In the genomic region with DNA sequence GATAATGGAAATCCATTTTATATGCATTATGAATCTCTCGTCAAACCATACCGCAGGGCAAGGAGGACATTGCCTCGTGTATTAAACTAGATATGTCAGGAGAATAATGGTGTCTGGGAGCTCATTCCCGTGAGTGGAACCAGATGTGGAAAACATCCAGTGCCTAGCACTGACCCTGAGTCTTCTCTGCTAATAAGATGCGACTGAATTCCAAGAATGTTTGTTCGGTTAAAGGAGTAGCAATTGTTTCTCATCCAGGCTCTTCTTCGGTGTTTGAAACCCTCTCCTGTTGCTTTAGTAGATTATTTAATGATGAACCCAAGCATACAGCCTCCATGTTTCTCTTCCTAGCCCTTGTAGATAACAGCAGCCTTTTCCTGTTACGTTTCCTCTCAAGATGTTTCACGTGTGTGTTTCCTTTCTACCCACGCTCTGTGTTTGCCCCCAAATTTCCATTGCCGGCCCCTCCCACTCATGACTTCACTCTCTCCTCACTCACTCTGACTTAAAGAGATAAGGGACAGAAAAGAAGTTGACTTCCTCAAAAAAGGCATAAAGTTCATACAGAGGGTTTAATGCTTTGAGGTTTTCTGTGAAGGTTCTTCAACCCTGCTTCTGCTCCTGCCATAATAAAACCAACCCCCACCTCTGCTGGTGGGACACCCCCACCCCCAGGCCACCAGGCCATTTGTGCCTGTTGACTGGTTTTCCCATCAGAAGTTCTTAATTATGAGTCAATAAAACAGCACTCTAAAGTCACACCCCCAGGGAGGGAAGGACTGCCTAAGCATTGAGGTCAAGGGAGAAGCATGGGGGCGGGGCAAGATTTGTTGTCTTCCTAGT, we compare ENCODE assay signal across 8 mouse cellular contexts.
A peak's percentile ranks its signal among the peaks of the same experiment; 100 is the strongest.
DNase-seq lines count a peak whose midpoint lies in the region; ATAC-seq lines count a peak whose summit lies in the region.

No protein-coding gene starts in this region.

- H3K36me3 ChIP-seq in heart, embryonic 14.5 days (ENCODE audit: control insufficient read depth, insufficient read depth, low read length): no peaks in the 10 kb centered on the region

- no peaks in the 10 kb centered on the region for H3K27me3 ChIP-seq in heart, embryonic 14.5 days (ENCODE audit: control insufficient read depth, insufficient read depth, low read length)

- intact Hi-C loops in left cerebral cortex, postnatal 36 days (cut with DNase I): no loop called here

- H3K9ac ChIP-seq in heart, embryonic 14.5 days (ENCODE audit: low read length): no peak overlapping the region

- peaks cover 3% of the 10 kb centered on the region; the same call in 1 of the 2 replicates for H3K9me3 ChIP-seq in heart, embryonic 14.5 days (ENCODE audit: control insufficient read depth, low read length)

- no peak overlapping the region for H3K4me3 ChIP-seq in heart, embryonic 14.5 days (ENCODE audit: control insufficient read depth in 1 of 2, insufficient read depth in 1 of 2, low read depth in 1 of 2, low read length in 2 of 2)

- WGBS in heart, embryonic 14.5 days: 47% methylated on average over 12 of the region's 12 CpGs

- ATAC-seq in heart, embryonic 14.5 days (ENCODE audit: insufficient number of reproducible peaks, insufficient read depth, low FRiP score, low read depth): peak; percentile 54
- no peak for ATAC-seq in erythroid progenitor cell, adult 5-6 weeks (replicated peaks; ENCODE audit: low FRiP score, poor library complexity, severe bottlenecking)

- peak; percentile 95 for DNase-seq in 416B (ENCODE audit: low read depth)
- peak; percentile 13 for DNase-seq in adipocyte (ENCODE audit: low spot score)
- DNase-seq in liver: peak; percentile 33
- peak; percentile 14 for DNase-seq in skeletal muscle tissue, adult 2 months (ENCODE audit: low read depth, low spot score)
- no peak for DNase-seq in right cerebral cortex, postnatal 36 days (ENCODE audit: low spot score in 2 of 2)
- DNase-seq in left cerebral cortex, postnatal 36 days (ENCODE audit: low spot score in 2 of 2): no peak

- peak overlapping the region; percentile 12; the same call in 1 of the 2 replicates for H3K4me2 ChIP-seq in heart, embryonic 14.5 days (ENCODE audit: low read length)

- peak overlapping the region; percentile 64 to 74; a peak in 3 of 4 replicates for H3K27ac ChIP-seq in heart, embryonic 14.5 days (replicated peaks in 1 of 2; ENCODE audit: control insufficient read depth in 1 of 2, insufficient read depth in 1 of 2, low read depth in 2 of 2, low read length in 2 of 2)

- H3K4me1 ChIP-seq in heart, embryonic 14.5 days (ENCODE audit: control insufficient read depth in 2 of 2, insufficient read depth in 2 of 2, low read length in 2 of 2): peaks cover 2 to 15% of the 10 kb centered on the region in 2 experiments

Comparison
In these comparisons a context has a peak if more than half of its experiments do, and no peak if none do; other contexts are left out.
1. DNase-seq: peak in 416B (single experiment), adipocyte (single experiment), liver (single experiment) and skeletal muscle tissue, adult 2 months (single experiment); none in right cerebral cortex, postnatal 36 days (0 of 2) and left cerebral cortex, postnatal 36 days (0 of 2).